Mouse (Mus musculus): ENCODE measurements around the gene Tax1bp3. TPM values are rescaled to one million over a fixed set of nuclear protein-coding genes. Genes with fewer than 3 reads are reported as not detected.

The Tax1bp3 gene
- polyA plus RNA-seq, 1 experiment from 2014 or later, result 157 TPM

DNA sequence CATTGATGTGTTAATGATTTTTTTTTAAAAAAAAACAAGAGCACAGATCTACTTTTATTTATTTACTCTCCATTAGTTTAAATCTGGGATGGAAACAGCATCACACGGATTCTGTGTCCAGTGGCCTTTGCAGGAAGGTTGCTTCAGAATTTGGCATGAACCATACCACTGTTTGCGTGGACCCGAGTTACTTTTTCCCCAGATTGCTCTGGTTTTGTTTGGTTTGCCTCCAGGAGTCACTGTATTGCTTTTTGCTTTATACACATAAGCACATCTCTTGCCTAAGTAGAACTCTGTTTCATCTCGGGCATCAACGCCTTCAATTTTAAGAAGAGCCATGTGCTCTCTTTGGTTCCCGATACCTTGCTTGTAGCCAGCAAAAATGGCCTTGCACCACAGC is 49.0 kb downstream of the Tax1bp3 start:
- Histone ChIP-seq H3K4me3 (ENCODE audit: low read depth, low read length) (no peak overlapping the region), H3K36me3 (ENCODE audit: control insufficient read depth, insufficient read depth, low read length) (no peaks in the 10 kb centered on the region), H3K9me3 (ENCODE audit: control insufficient read depth, low read length) (peaks cover 2% of the 10 kb centered on the region; the same call in 1 of the 2 replicates), H3K9ac (ENCODE audit: low read length) (no peak overlapping the region), H3K4me1 (replicated peaks; ENCODE audit: control insufficient read depth, insufficient read depth, low read length) (no peaks in the 10 kb centered on the region), H3K27me3 (ENCODE audit: control insufficient read depth, insufficient read depth, low read length) (no peaks in the 10 kb centered on the region), H3K27ac (ENCODE audit: low read depth, low read length) (no peak overlapping the region), H3K4me2 (ENCODE audit: low read depth, low read length, severe bottlenecking) (no peak overlapping the region)
- WGBS, result 87% methylated on average over 6 of the region's 6 CpGs
- ATAC-seq (replicated peaks; ENCODE audit: low FRiP score) (no peak), DNase-seq (ENCODE audit: low spot score) (no peak)

DNA sequence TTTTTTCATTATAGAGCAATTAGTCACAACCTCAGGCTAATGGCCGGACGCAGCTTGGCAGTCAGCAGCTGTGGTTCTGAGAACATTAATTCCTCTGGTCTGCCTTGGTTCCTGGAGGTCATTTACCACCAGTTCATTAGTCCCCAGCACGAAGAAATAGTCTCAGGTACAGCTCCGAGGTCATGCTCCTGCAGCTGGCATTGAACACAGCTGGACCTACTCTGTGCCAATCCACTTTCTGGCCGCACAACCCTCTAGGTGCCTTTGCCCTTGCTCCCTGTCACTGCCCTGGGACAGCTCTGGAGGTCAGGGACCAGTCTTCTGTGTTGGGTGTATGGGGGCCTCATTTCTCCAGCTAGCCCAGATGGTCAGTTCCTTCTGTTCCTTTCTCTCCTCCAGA is 52.0 kb downstream of the Tax1bp3 start:
- H3K9ac ChIP-seq (ENCODE audit: low read length), result no peak overlapping the region
- WGBS, result 83% methylated on average over 5 of the region's 5 CpGs
- ATAC-seq (replicated peaks; ENCODE audit: low FRiP score) (no peak), DNase-seq (ENCODE audit: low spot score) (no peak)
- H3K27ac ChIP-seq (ENCODE audit: low read depth, low read length), result no peak overlapping the region
- H3K4me1 ChIP-seq (replicated peaks; ENCODE audit: control insufficient read depth, insufficient read depth, low read length), result no peaks in the 10 kb centered on the region
- H3K36me3 ChIP-seq (ENCODE audit: control insufficient read depth, insufficient read depth, low read length), result no peaks in the 10 kb centered on the region
- no peak overlapping the region for H3K4me3 ChIP-seq (ENCODE audit: low read depth, low read length)
- no peaks in the 10 kb centered on the region for H3K27me3 ChIP-seq (ENCODE audit: control insufficient read depth, insufficient read depth, low read length)
- peaks cover 2% of the 10 kb centered on the region; the same call in 1 of the 2 replicates for H3K9me3 ChIP-seq (ENCODE audit: control insufficient read depth, low read length)
- no peak overlapping the region for H3K4me2 ChIP-seq (ENCODE audit: low read depth, low read length, severe bottlenecking)

DNA sequence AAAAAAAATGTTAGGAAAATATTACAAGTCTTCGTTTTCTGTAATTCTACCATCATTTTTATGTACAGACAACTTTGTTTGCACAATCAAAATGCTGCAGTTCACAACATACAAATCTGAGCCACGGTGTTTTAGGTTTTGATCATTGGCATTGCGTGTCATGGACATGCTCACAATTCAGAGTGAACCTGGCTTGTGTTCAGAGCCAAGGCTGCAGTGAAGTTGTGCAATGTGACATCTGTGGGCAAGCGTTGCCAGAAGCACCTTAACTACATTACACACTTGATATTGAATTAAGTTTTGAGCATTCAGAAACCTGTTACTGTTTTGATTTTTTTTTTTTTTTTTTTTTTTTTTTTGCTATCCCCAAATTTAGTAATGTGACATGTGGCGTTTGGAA is 53.2 kb downstream of the Tax1bp3 start:
- no peak for ATAC-seq (replicated peaks; ENCODE audit: low FRiP score)
- Histone ChIP-seq H3K4me2 (ENCODE audit: low read depth, low read length, severe bottlenecking) (no peak overlapping the region), H3K36me3 (ENCODE audit: control insufficient read depth, insufficient read depth, low read length) (no peaks in the 10 kb centered on the region), H3K9ac (ENCODE audit: low read length) (no peak overlapping the region), H3K27ac (ENCODE audit: low read depth, low read length) (no peak overlapping the region), H3K27me3 (ENCODE audit: control insufficient read depth, insufficient read depth, low read length) (no peaks in the 10 kb centered on the region), H3K4me1 (replicated peaks; ENCODE audit: control insufficient read depth, insufficient read depth, low read length) (no peaks in the 10 kb centered on the region), H3K9me3 (ENCODE audit: control insufficient read depth, low read length) (peaks cover 2% of the 10 kb centered on the region; the same call in 1 of the 2 replicates), H3K4me3 (ENCODE audit: low read depth, low read length) (no peak overlapping the region)
- DNase-seq (ENCODE audit: low spot score), result no peak
- WGBS, result 92% methylated on average over 5 of the region's 5 CpGs

DNA sequence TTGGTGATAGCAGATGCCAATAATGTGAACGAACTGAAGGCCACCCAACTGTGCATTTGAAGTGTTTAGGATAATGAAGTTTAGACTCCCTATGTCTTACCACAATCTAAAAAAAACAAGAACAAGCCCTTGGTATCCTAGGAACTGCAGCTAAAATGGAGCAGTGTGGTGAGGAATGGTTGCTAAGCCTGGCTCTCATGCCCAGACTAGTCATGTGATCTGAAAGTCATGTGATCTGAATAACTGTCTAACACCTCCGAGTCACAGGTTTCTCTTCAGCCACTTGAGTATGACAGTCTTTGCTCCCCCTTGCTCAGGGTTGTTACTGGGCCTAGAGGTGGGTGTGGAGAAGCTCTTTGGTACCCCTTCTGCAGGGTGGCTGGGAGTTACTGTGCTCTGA is 55.6 kb downstream of the Tax1bp3 start:
- H3K4me1 ChIP-seq (replicated peaks; ENCODE audit: control insufficient read depth, insufficient read depth, low read length), result no peaks in the 10 kb centered on the region
- H3K36me3 ChIP-seq (ENCODE audit: control insufficient read depth, insufficient read depth, low read length), result no peaks in the 10 kb centered on the region
- DNase-seq (ENCODE audit: low spot score) (no peak), ATAC-seq (replicated peaks; ENCODE audit: low FRiP score) (no peak)
- peaks cover 2% of the 10 kb centered on the region; the same call in 1 of the 2 replicates for H3K9me3 ChIP-seq (ENCODE audit: control insufficient read depth, low read length)
- no peak overlapping the region for H3K27ac ChIP-seq (ENCODE audit: low read depth, low read length)
- no peaks in the 10 kb centered on the region for H3K27me3 ChIP-seq (ENCODE audit: control insufficient read depth, insufficient read depth, low read length)
- no peak overlapping the region for H3K4me3 ChIP-seq (ENCODE audit: low read depth, low read length)
- no peak overlapping the region for H3K9ac ChIP-seq (ENCODE audit: low read length)
- 70% methylated on average over 2 of the region's 2 CpGs for WGBS
- H3K4me2 ChIP-seq (ENCODE audit: low read depth, low read length, severe bottlenecking), result no peak overlapping the region

Other genes with a start within 250 kb of the Tax1bp3 start
- 0.73 and 1.3 TPM in 2 replicates for gene Atp2a3, start 215.9 kb upstream of the Tax1bp3 start, polyA plus RNA-seq (2014; fragmentation: Nextera tagmentation; extraction: Ambion mirVana)
- 1.1 and 1.6 TPM in 2 replicates for gene P2rx1, start 178.0 kb upstream of the Tax1bp3 start, polyA plus RNA-seq (2014; fragmentation: Nextera tagmentation; extraction: Ambion mirVana)
- gene Camkk1, start 158.1 kb upstream of the Tax1bp3 start, polyA plus RNA-seq (2014; fragmentation: Nextera tagmentation; extraction: Ambion mirVana), result 4.7 and 5.2 TPM in 2 replicates
- gene Ncbp3, start 129.3 kb upstream of the Tax1bp3 start, polyA plus RNA-seq (2014; fragmentation: Nextera tagmentation; extraction: Ambion mirVana), result 12.6 and 13.2 TPM in 2 replicates
- gene Itgae, start 86.5 kb upstream of the Tax1bp3 start, polyA plus RNA-seq (2014; fragmentation: Nextera tagmentation; extraction: Ambion mirVana), result 0.36 and 0.64 TPM in 2 replicates
- 22.0 and 23.6 TPM in 2 replicates for gene Haspin, start 38.8 kb upstream of the Tax1bp3 start, polyA plus RNA-seq (2014; fragmentation: Nextera tagmentation; extraction: Ambion mirVana)
- gene P2rx5, start 16.7 kb upstream of the Tax1bp3 start, polyA plus RNA-seq (2014; fragmentation: Nextera tagmentation; extraction: Ambion mirVana), result 0.12 TPM in 1 of 2 replicates, not detected in the other
- gene Emc6, start within 50 bp of the Tax1bp3 start, polyA plus RNA-seq (2014; fragmentation: Nextera tagmentation; extraction: Ambion mirVana), result 122 and 135 TPM in 2 replicates
- gene Ctns, start 22.0 kb downstream of the Tax1bp3 start, polyA plus RNA-seq (2014; fragmentation: Nextera tagmentation; extraction: Ambion mirVana), result 19.7 and 19.8 TPM in 2 replicates
- gene Shpk, start 22.4 kb downstream of the Tax1bp3 start, polyA plus RNA-seq (2014; fragmentation: Nextera tagmentation; extraction: Ambion mirVana), result 0.72 and 1.0 TPM in 2 replicates
- not detected in 2 replicates for gene Trpv1, start 57.2 kb downstream of the Tax1bp3 start, polyA plus RNA-seq (2014; fragmentation: Nextera tagmentation; extraction: Ambion mirVana)
- not detected in 2 replicates for gene Trpv3, start 90.3 kb downstream of the Tax1bp3 start, polyA plus RNA-seq (2014; fragmentation: Nextera tagmentation; extraction: Ambion mirVana)
- gene Aspa, start 152.5 kb downstream of the Tax1bp3 start, polyA plus RNA-seq (2014; fragmentation: Nextera tagmentation; extraction: Ambion mirVana), result 0.12 TPM in 1 of 2 replicates, not detected in the other
- not detected in 2 replicates for gene Gm49340, start 152.7 kb downstream of the Tax1bp3 start, polyA plus RNA-seq (2014; fragmentation: Nextera tagmentation; extraction: Ambion mirVana)
- not detected in 2 replicates for gene Spata22, start 152.7 kb downstream of the Tax1bp3 start, polyA plus RNA-seq (2014; fragmentation: Nextera tagmentation; extraction: Ambion mirVana)
- gene Olfr20, start 173.7 kb downstream of the Tax1bp3 start, polyA plus RNA-seq (2014; fragmentation: Nextera tagmentation; extraction: Ambion mirVana), result not detected in 2 replicates
- not detected in 2 replicates for gene Olfr376, start 194.2 kb downstream of the Tax1bp3 start, polyA plus RNA-seq (2014; fragmentation: Nextera tagmentation; extraction: Ambion mirVana)
- gene Olfr1, start 222.5 kb downstream of the Tax1bp3 start, polyA plus RNA-seq (2014; fragmentation: Nextera tagmentation; extraction: Ambion mirVana), result not detected in 2 replicates

All from forebrain, embryonic 11.5 days (tissue).